Mouse (Mus musculus) embryo, embryonic 11 days (tissue): Measurements from ENCODE around the gene Apold1.
A peak's percentile ranks its signal among the peaks of the same experiment; 100 is the strongest.

ENCODE experiments used
- DNase-seq: peaks from one replicate; pipeline ENCODE4 v3.0.0-alpha.2; 2015

Gene Apold1

DNA sequence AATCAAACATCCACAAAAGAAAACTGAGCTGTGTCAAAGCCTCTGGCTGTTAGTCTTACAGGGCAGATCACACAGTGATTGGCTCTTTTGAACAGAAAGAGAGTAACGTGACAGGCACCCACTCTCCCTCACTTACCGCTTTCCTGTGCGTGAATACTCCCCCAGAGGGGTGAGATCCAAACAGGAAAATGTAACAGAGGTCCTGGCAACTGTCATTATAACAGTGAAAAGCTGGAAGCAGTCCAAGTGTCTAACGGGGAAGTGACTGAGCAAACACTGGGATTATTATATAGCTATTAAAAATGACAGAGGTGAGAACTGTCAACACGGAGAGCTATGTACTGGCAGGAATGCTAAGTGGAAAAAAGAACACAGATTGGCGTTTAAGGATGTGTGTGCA, 4.9 kb upstream of the Apold1 start:
- no peak for DNase-seq

DNA sequence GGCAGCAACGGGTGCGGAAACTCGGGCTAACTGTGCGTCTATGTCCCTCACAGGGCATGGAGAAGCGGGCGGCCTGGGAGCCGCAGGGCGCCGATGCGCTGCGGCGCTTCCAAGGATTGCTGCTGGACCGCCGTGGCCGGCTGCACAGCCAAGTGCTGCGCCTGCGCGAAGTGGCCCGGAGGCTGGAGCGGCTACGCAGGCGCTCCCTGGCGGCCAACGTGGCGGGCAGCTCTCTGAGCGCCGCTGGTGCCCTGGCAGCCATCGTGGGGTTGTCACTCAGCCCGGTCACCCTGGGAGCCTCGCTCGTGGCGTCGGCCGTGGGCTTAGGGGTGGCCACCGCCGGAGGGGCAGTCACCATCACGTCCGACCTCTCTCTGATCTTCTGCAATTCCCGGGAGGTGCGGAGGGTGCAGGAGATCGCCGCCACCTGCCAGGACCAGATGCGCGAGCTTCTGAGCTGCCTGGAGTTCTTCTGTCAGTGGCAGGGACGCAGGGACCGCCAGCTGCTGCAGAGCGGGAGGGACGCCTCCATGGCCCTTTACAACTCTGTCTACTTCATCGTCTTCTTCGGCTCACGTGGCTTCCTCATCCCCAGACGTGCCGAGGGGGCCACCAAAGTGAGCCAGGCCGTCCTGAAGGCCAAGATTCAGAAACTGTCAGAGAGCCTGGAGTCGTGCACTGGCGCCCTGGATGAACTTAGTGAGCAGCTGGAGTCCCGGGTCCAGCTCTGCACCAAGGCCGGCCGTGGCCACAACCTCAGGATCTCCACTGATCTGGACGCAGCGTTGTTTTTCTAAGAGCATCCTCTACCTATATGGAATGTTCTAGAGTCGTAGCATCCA, 2.2 kb downstream of the Apold1 start:
- peak; percentile 97 for DNase-seq

- peak; percentile 53 for DNase-seq
These were observed 3.2 kb downstream of the Apold1 start for GRCm38 (mm10) chr6:134984748-134985147.

DNA sequence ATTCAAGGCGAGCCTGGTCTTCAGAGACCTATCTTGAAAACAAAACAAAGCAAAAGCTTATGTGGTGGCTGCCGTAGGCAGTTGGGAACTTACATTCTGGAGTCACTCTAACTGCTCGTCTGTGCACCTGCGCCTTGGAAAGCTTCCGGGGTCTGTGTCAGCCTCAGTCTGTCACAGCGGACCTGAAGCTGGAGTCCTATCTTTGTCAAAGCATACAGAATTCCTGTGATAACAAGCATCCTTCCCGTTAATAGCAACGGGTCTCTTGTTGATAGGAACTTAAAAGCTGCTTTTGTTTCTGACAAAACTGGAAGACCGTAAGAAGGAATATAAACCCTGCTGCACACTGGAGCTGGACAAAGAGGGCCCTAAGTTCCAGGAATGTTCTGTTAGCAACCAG, 6.9 kb downstream of the Apold1 start:
- DNase-seq: no peak

GRCm38 (mm10) chr6:134990674-134991073, 9.2 kb downstream of the Apold1 start:
- no peak for DNase-seq

- DNase-seq: no peak
These were observed 12.6 kb downstream of the Apold1 start for GRCm38 (mm10) chr6:134994031-134994651.

DNA sequence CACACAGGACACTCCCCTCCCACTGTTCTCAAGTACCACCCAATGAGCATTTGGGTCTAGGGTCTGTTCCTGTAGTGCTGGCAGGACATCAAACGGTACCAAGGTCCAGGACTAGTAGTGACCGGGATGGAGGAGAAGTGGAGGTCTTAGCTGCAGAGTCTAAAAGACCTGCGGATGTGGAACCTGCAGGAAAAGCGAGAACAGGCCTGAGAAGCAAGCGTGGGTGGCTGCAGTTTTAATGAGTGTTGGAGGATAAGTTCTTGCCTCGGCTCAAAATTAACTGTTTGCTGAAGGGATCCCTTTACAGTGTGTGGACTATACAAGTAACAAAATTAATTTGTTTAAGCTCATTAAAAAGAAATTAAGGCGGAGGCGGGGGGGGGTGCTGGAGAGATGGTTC, 13.5 kb downstream of the Apold1 start:
- DNase-seq: no peak

DNA sequence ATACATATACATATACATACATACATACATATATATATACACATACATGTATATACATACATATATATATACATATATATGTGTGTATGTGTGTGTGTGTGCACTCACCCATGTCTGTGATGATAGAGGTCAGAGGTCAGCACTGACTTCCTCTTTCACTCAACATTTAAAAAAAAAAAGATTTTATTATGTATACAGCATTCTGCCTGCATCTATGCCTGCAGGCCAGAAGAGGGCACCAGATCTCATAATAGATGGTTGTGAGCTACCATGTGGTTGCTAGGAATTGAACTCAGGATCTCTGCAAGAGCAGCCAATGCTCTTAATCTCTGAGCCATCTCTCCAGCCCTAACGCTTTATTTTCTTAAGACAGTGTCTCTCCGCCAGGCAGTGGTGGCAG, 15.4 kb downstream of the Apold1 start:
- DNase-seq: no peak

DNA sequence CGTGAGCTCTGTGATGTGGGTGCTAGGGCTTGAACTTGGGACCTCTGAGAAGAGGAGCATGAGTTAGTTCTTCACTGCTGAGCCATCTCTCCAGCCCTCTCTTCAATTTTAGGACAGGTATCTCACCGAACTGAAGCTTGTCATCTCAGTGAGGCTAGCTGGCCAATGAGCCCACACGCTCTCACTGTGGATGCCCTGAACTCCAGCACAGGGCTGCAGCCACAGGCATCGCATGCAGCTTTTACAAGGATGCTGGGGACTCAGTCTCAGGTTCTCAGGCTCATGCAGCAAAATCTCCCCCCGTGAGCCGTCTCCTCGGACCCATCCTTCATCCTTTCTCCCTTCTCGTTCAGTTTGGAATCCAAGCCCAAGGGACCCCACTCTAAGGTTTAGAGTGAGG, 16.6 kb downstream of the Apold1 start:
- no peak for DNase-seq

- DNase-seq: no peak
These were observed 17.3 kb downstream of the Apold1 start for GRCm38 (mm10) chr6:134998781-134999180.

GRCm38 (mm10) chr6:135000272-135000671, 18.8 kb downstream of the Apold1 start:
- DNase-seq: no peak

DNA sequence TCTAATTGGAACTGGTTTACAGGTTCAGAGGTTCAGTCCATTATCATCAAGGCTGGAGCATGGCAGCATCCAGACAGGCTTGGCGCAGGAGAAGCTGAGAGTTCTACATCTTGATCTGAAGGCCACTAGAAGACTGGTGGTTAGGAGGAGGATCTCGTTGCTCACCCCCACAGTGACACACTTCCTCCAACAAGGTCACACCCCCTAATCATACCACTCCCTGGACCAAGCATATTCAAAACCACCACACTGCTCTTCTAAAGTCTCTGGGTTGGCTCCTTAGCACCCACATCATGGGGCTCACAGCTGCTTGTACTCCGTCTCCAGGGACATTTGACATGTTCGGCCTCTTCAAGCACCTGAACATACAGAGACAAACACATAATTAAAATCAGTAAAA, 20.5 kb downstream of the Apold1 start:
- no peak for DNase-seq

DNA sequence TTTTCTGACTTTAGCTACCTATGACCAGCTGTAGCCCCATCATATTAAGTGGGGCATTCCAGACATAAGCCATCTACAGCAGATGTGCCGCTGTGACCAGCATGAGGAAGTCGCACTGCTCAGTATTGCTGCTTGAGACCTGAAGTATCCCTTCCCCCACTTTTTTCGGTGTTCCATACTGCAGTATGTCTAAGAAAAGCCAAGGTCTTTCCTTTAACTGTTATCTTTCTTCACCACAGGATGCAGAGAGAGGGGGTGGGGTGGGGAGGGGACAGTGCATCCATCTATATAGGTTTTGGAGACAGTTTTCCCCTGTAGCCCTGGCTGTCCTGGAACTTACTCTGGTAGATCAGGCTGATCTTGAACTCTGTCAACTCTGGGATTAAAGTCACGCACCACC, 24.9 kb downstream of the Apold1 start:
- DNase-seq: no peak

DNA sequence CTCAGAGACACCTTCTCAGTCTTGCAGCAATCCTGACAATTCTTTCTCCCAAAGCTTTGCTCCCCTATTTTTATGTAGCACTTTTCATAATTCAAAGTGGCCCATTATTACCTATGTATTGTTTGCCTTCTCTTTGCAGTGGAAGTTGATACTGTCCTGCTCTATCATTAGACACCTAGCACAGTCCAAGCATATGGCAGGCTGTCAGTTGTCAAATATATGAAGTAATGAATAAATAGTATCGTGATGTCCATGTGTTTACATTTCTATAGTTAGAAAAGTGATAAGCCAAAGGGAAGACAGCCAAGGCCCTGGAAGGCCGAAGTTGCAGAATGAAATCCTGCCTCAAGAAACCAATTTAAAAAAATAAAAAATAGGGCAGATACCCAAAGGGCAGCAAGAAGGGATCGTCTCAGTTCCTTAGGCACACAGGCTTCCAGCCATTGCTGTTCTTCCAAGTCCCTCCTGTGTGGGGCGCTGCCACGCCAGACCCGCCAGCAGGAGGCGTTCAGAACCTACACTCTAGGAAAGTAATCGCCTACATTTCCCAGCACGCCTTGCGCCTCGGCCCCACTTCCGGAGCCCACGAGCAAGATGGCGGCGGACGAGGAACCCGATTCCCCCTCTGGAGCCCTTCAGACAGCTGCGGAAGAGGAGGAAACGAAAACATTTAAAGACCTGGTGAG, 29.7 kb downstream of the Apold1 start, which contains the start of gene Ddx47:
Gene Ddx47 (plus strand): TSS at position 565 of the 686 bp plus-strand sequence.
- peak; percentile 97 for DNase-seq

DNA sequence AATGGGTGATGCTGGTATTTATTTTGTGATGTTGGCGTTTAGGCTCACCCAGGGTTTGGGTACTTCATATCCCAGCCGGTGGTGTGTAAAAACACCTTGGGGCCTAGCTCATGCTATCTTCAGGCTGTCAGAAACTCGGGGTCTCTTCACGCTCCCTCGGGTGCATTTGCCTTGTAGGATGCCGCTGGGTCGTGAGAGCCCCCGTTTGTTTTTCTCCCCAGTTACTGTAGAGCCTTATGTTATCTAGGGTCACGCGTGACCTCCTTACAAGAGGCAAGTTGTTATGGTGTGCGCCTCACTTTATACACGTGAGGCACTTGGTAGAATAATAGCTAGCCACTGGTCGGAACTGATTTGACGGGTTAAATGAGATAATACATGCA, 30.2 kb downstream of the Apold1 start:
- no peak for DNase-seq

DNA sequence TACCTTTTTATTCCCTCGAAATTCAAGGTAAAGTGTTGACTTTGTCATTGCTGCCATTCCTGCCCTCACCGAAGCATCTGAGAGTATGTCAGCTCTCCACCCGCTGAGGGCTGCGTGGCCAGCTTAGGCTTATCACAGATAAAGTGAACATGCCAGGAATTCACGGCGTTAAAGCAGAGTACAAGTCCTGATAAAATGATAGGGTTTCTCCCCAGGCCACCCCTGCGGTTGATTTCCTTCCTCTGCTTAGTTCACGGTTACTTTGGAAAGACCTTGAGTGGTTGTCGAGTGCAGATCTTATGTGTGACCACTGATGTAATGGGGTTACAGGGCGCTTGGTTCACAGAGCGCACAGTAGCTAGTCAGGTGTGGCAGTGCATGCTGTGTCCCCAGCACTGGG, 35.7 kb downstream of the Apold1 start:
- DNase-seq: no peak

- DNase-seq: no peak
These were observed 38.0 kb downstream of the Apold1 start for GRCm38 (mm10) chr6:135019564-135019963.

DNA sequence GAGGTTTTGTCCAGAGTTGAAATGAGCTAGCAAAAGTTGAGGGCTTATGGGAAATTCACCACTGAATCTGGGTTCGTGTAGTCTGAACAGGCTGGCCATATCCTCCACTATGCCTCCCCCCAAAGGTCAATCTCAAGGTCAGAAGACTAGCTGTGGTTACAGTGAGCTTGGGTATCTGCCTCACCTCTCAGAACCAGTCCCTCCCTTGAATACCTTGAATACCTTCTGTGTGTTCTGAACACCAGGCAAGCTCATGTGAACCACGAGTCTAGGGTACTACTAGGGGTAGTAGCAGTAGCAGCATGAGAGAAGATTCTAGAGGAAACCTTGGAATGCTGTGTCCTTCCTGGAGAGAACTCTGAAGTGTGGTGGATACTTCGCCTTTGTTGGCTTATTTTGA, 40.1 kb downstream of the Apold1 start:
- DNase-seq: no peak

GRCm38 (mm10) chr6:135023379-135023778, 41.9 kb downstream of the Apold1 start:
- no peak for DNase-seq

- DNase-seq: no peak
These were observed 43.4 kb downstream of the Apold1 start for GRCm38 (mm10) chr6:135024781-135025420.

GRCm38 (mm10) chr6:135026232-135026631, 44.7 kb downstream of the Apold1 start:
- DNase-seq: peak; percentile 42

DNA sequence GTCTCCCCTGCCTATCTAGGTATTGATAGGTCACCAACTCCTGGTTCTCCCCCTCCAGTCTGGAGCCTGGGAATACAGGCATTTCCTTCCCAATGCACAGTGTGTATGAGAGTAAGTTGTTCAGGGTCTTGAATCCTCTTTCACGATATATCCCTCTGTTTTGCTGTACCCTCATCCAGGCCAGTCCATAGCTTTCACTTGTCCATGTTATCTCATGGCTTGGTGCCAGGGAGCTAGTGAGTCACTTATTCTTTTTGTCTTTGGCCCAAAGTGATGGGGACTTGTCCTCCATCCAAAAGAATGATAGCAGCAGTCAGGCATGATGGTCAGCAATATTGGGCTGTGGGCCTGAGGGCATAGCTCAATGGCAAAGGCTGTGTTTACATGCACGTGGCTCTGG, 45.2 kb downstream of the Apold1 start:
- DNase-seq: no peak

DNA sequence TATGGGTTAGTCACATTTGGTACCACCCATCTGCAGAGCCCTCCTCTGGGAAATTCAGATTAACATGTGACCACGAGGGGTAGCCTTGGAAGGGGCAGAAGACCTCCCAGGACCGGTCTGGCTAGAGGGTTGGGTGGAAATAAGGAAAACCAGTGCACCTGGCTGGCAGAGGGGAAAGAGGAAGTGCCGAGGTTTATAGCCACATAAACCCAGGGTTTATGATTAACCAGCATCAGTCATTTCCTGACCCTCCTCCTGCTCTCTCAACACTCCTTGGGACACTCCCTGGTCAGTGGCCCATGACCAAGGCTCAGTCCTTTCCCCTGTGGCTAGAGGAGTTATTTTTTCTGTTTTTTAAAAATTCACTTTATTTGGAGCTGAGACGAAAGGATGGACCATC, 47.7 kb downstream of the Apold1 start:
- no peak for DNase-seq
